Mouse (Mus musculus) liver, embryonic 15.5 days (tissue): ENCODE measurements around the gene Slc51a. TPM values are rescaled to one million over a fixed set of nuclear protein-coding genes. Genes with fewer than 3 reads are reported as not detected.

Experiments used
- ATAC-seq: fragments of 200-750 bp; cut with Nextera tagmentation; 2 replicates; pipeline ENCODE4 v1.8.0; 2017; ENCODE audit warnings: moderate number of reproducible peaks, mild to moderate bottlenecking, moderate library complexity; ENCODE audit not compliant: insufficient read depth
- H3K27ac ChIP-seq: fragments of 300-500 bp; sonication (generic); replicated peaks from 2 replicates; pipeline ENCODE4 v1.5.1; 2015; ENCODE audit warnings: mild to moderate bottlenecking, inconsistent platforms
- H3K27me3 ChIP-seq: fragments of 300-500 bp; sonication (generic); 2 replicates; pipeline ENCODE4 v1.6.1; 2015; ENCODE audit warnings: mild to moderate bottlenecking, inconsistent platforms
- H3K36me3 ChIP-seq: fragments of 300-500 bp; sonication (generic); replicated peaks from 2 replicates; pipeline ENCODE4 v1.6.1; 2015; ENCODE audit warnings: moderate library complexity, mild to moderate bottlenecking, inconsistent platforms
- H3K4me1 ChIP-seq: fragments of 300-500 bp; sonication (generic); replicated peaks from 2 replicates; pipeline ENCODE4 v1.6.1; 2015; ENCODE audit warnings: inconsistent platforms
- H3K4me2 ChIP-seq: fragments of 300-500 bp; sonication (generic); 2 replicates; pipeline ENCODE4 v1.6.1; 2015; ENCODE audit warnings: moderate library complexity, mild to moderate bottlenecking, inconsistent platforms
- H3K4me3 ChIP-seq: fragments of 300-500 bp; sonication (generic); replicated peaks from 2 replicates; pipeline ENCODE4 v1.5.1; 2015; ENCODE audit warnings: mild to moderate bottlenecking, inconsistent platforms
- H3K9ac ChIP-seq: fragments of 300-500 bp; sonication (generic); 2 replicates; pipeline ENCODE4 v1.6.1; 2015; ENCODE audit warnings: moderate library complexity, mild to moderate bottlenecking, inconsistent platforms
- H3K9me3 ChIP-seq: fragments of 300-500 bp; sonication (generic); replicated peaks from 2 replicates; pipeline ENCODE4 v1.6.1; 2016; ENCODE audit warnings: inconsistent platforms
- WGBS: fragments of 180-500 bp; shearing (Covaris S2); methylation state at CpG from one replicate; pipeline ENCODE4 v1.1.7; 2015; ENCODE audit warnings: mixed read lengths; ENCODE audit not compliant: insufficient replicate concordance; 5-methylcytosine and 5-hydroxymethylcytosine counted together
- polyA plus RNA-seq: library from polyadenylated mRNA; unstranded; fragments of >200 nt; fragmentation: Nextera tagmentation; extraction: Ambion mirVana; gene quantifications from 2 replicates; pipeline ENCODE4 v1.2.1, GENCODE M21; 2015

Slc51a gene
- polyA plus RNA-seq, 1 experiment from 2014 or later = 0.56 TPM

GRCm38 (mm10) chr16:32508506-32509065 lies 20.9 kb upstream of the Slc51a start:
- H3K4me3 ChIP-seq = peak overlapping the region; percentile 54
- no peaks in the 10 kb centered on the region for H3K9me3 ChIP-seq
- H3K9ac ChIP-seq = peak overlapping the region; percentile 82
- H3K36me3 ChIP-seq = no peaks in the 10 kb centered on the region
- H3K27me3 ChIP-seq = no peaks in the 10 kb centered on the region; the same call in 1 of the 2 replicates
- peak overlapping the region; percentile 87 for H3K4me2 ChIP-seq
- WGBS = 20% methylated on average over 3 of the region's 3 CpGs
- peaks cover 77% of the 10 kb centered on the region for H3K4me1 ChIP-seq
- H3K27ac ChIP-seq = peak overlapping the region; percentile 97
- ATAC-seq = no peak

- Histone ChIP-seq H3K27ac (peak overlapping the region; percentile 97), H3K4me1 (peaks cover 77% of the 10 kb centered on the region), H3K4me3 (peak overlapping the region; percentile 54), H3K4me2 (peak overlapping the region; percentile 87), H3K27me3 (no peaks in the 10 kb centered on the region; the same call in 1 of the 2 replicates), H3K9me3 (no peaks in the 10 kb centered on the region), H3K36me3 (no peaks in the 10 kb centered on the region), H3K9ac (peak overlapping the region; percentile 82)
- no peak for ATAC-seq
- WGBS = 38% methylated on average over 5 of the region's 5 CpGs
These were observed 20.4 kb upstream of the Slc51a start for GRCm38 (mm10) chr16:32508035-32508434.

- ATAC-seq = peak; percentile 3
- Histone ChIP-seq H3K4me1 (peaks cover 72% of the 10 kb centered on the region), H3K27ac (peak overlapping the region; percentile 97)
These were observed 19.7 kb upstream of the Slc51a start for GRCm38 (mm10) chr16:32507407-32507806.

GRCm38 (mm10) chr16:32506868-32507267 lies 19.2 kb upstream of the Slc51a start:
- H3K27me3 ChIP-seq = peaks cover 2% of the 10 kb centered on the region
- no peaks in the 10 kb centered on the region for H3K36me3 ChIP-seq
- peaks cover 67% of the 10 kb centered on the region for H3K4me1 ChIP-seq
- peak overlapping the region; percentile 33 for H3K4me2 ChIP-seq
- ATAC-seq = no peak
- H3K9ac ChIP-seq = no peak overlapping the region
- H3K9me3 ChIP-seq = no peaks in the 10 kb centered on the region
- 70% methylated on average over 7 of the region's 7 CpGs for WGBS
- peak overlapping the region; percentile 97 for H3K27ac ChIP-seq
- no peak overlapping the region for H3K4me3 ChIP-seq

More at GRCm38 (mm10) chr16:32507407-32507806, 19.7 kb upstream of the Slc51a start:
- Histone ChIP-seq H3K9ac (peak overlapping the region; percentile 82), H3K4me2 (peak overlapping the region; percentile 87), H3K4me3 (peak overlapping the region; percentile 54), H3K27me3 (no peaks in the 10 kb centered on the region; the same call in 1 of the 2 replicates), H3K36me3 (no peaks in the 10 kb centered on the region), H3K9me3 (no peaks in the 10 kb centered on the region)
- WGBS = 9% methylated on average over 9 of the region's 9 CpGs

- ATAC-seq = no peak
- Histone ChIP-seq H3K4me1 (peaks cover 61% of the 10 kb centered on the region), H3K27me3 (peaks cover 8% of the 10 kb centered on the region), H3K9ac (no peak overlapping the region), H3K27ac (peak overlapping the region; percentile 97), H3K4me2 (no peak overlapping the region), H3K4me3 (no peak overlapping the region), H3K9me3 (no peaks in the 10 kb centered on the region), H3K36me3 (no peaks in the 10 kb centered on the region)
- 81% methylated on average over 8 of the region's 8 CpGs for WGBS
These were observed 18.6 kb upstream of the Slc51a start for GRCm38 (mm10) chr16:32506298-32506697.

GRCm38 (mm10) chr16:32503633-32504032 lies 16.0 kb upstream of the Slc51a start:
- Histone ChIP-seq H3K36me3 (no peaks in the 10 kb centered on the region), H3K4me2 (no peak overlapping the region), H3K27ac (no peak overlapping the region), H3K4me1 (peaks cover 46% of the 10 kb centered on the region), H3K9me3 (no peaks in the 10 kb centered on the region), H3K4me3 (no peak overlapping the region), H3K27me3 (peaks cover 24% of the 10 kb centered on the region), H3K9ac (no peak overlapping the region)
- no peak for ATAC-seq
- 58% methylated on average over 6 of the region's 6 CpGs for WGBS

GRCm38 (mm10) chr16:32502621-32503335 lies 15.1 kb upstream of the Slc51a start:
- no peak overlapping the region for H3K4me2 ChIP-seq
- no peaks in the 10 kb centered on the region for H3K9me3 ChIP-seq
- H3K36me3 ChIP-seq = no peaks in the 10 kb centered on the region
- ATAC-seq = no peak
- H3K27me3 ChIP-seq = peaks cover 30% of the 10 kb centered on the region
- H3K4me1 ChIP-seq = peaks cover 38% of the 10 kb centered on the region
- H3K9ac ChIP-seq = no peak overlapping the region
- H3K4me3 ChIP-seq = no peak overlapping the region
- no peak overlapping the region for H3K27ac ChIP-seq
- WGBS = 66% methylated on average over 12 of the region's 12 CpGs

GRCm38 (mm10) chr16:32501459-32501858 lies 13.8 kb upstream of the Slc51a start:
- H3K9ac ChIP-seq = no peak overlapping the region
- peaks cover 30% of the 10 kb centered on the region for H3K27me3 ChIP-seq
- H3K9me3 ChIP-seq = no peaks in the 10 kb centered on the region
- no peak overlapping the region for H3K4me2 ChIP-seq
- H3K4me1 ChIP-seq = peaks cover 24% of the 10 kb centered on the region
- ATAC-seq = no peak
- no peak overlapping the region for H3K4me3 ChIP-seq
- no peak overlapping the region for H3K27ac ChIP-seq
- 64% methylated on average over 7 of the region's 7 CpGs for WGBS
- H3K36me3 ChIP-seq = no peaks in the 10 kb centered on the region

- peak; percentile 83 for ATAC-seq
- Histone ChIP-seq H3K4me3 (peak overlapping the region; percentile 29; the same call in 1 of the 2 replicates), H3K9ac (no peak overlapping the region), H3K27ac (no peak overlapping the region), H3K9me3 (no peaks in the 10 kb centered on the region), H3K36me3 (no peaks in the 10 kb centered on the region), H3K27me3 (peaks cover 30% of the 10 kb centered on the region), H3K4me2 (peak overlapping the region; percentile 54), H3K4me1 (peaks cover 20% of the 10 kb centered on the region)
- WGBS = 10% methylated on average over 22 of the region's 22 CpGs
These were observed 11.9 kb upstream of the Slc51a start for GRCm38 (mm10) chr16:32499430-32500037.

- H3K4me2 ChIP-seq = no peak overlapping the region
- H3K27ac ChIP-seq = no peak overlapping the region
- H3K36me3 ChIP-seq = no peaks in the 10 kb centered on the region
- WGBS = 63% methylated on average over 13 of the region's 13 CpGs
- no peak overlapping the region for H3K4me3 ChIP-seq
- H3K9ac ChIP-seq = no peak overlapping the region
- H3K27me3 ChIP-seq = peaks cover 30% of the 10 kb centered on the region
- no peaks in the 10 kb centered on the region for H3K9me3 ChIP-seq
- no peak for ATAC-seq
- peaks cover 19% of the 10 kb centered on the region for H3K4me1 ChIP-seq
These were observed 11.3 kb upstream of the Slc51a start for GRCm38 (mm10) chr16:32498996-32499395.

GRCm38 (mm10) chr16:32495965-32496364 lies 8.3 kb upstream of the Slc51a start, which contains the start of gene Zdhhc19:
Gene Zdhhc19 (plus strand): TSS chr16:32496265.
- Histone ChIP-seq H3K4me3 (no peak within 1 kb of the TSS), H3K9me3 (no peaks in the 10 kb centered on the region), H3K27ac (no peak within 1 kb of the TSS), H3K9ac (no peak within 1 kb of the TSS), H3K4me1 (peaks cover 8% of the 10 kb centered on the region), H3K36me3 (no peaks in the 10 kb centered on the region), H3K4me2 (no peak within 1 kb of the TSS), H3K27me3 (peaks cover 19% of the 10 kb centered on the region; the same call in 1 of the 2 replicates)
- no peak for ATAC-seq
- 50% methylated on average over 3 of the region's 3 CpGs for WGBS
